ENCODE assay signal across 20 mouse cellular contexts in the genomic region with DNA sequence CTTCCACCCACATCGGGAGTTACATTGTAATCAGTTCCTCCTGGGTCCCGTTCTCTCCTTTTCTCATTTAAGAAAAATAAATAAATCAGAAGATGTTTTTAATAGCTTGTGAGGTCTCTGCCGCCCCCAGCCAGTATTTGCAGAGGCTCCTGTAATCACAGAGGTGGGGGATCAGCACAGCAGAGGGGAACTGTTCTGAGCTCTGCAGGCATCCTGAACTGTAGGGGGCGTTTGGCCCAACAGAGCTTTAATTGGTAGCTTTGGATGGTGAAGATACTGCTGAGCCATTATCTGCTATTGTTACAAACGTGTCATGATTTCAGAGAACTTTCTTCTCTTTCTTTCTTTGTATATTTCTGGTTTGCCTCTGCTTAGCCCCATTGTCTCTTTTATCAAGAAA.
DNase-seq lines count a peak whose midpoint lies in the region; ATAC-seq and TF ChIP-seq lines count a peak whose summit lies in the region.
"Had no signal": no experiment of that assay in that cellular context is flagged by ENCODE, and none has a peak within 500 bp of the region (broad histone marks: within the 10 kb centered on the region; RNA-seq: fewer than 3 reads in every experiment).

No protein-coding gene starts in this region.

- peak; percentile 58; the same call in 1 of the 2 replicates for ATAC-seq in forebrain, postnatal 0 days
- ATAC-seq in forebrain, embryonic 14.5 days, result no peak
- ATAC-seq in midbrain, postnatal 0 days (ENCODE audit: low FRiP score), result no peak
- ATAC-seq: forebrain, embryonic 16.5 days had no signal

- no peak overlapping the region for H3K27ac ChIP-seq in forebrain, postnatal 0 days (ENCODE audit: low read depth, low read length)
- H3K27ac ChIP-seq in forebrain, embryonic 14.5 days (ENCODE audit: low read depth, low read length), result no peak overlapping the region
- no peak overlapping the region for H3K27ac ChIP-seq in layer of hippocampus, adult 2 months
- no peak overlapping the region for H3K27ac ChIP-seq in midbrain, postnatal 0 days (ENCODE audit: low read depth, low read length)
- H3K27ac ChIP-seq in midbrain, embryonic 10.5 days (replicated peaks), result no peak overlapping the region
- H3K27ac ChIP-seq: embryonic facial prominence, embryonic 15.5 days; heart, adult 2 months; heart, embryonic 15.5 days; hindbrain, embryonic 14.5 days had no signal

- no peak for TF ChIP-seq POLR2A in brain, embryonic 14.5 days (IDR thresholded peaks at IDR 0.05; ENCODE audit: borderline replicate concordance, extremely low read depth, insufficient read depth, insufficient read length, poor library complexity, severe bottlenecking)

- H3K36me3 ChIP-seq in forebrain, postnatal 0 days (ENCODE audit: insufficient read depth), result no peaks in the 10 kb centered on the region
- no peaks in the 10 kb centered on the region for H3K36me3 ChIP-seq in forebrain, embryonic 14.5 days (ENCODE audit: control insufficient read depth, insufficient read depth, low read length)
- H3K36me3 ChIP-seq in midbrain, postnatal 0 days (ENCODE audit: insufficient read depth, low read length), result no peaks in the 10 kb centered on the region
- no peaks in the 10 kb centered on the region for H3K36me3 ChIP-seq in midbrain, embryonic 10.5 days
- H3K36me3 ChIP-seq: embryonic facial prominence, embryonic 15.5 days; heart, embryonic 15.5 days had no signal

- 9% methylated on average over 5 of the region's 5 CpGs for WGBS in forebrain, postnatal 0 days
- 9% methylated on average over 5 of the region's 5 CpGs for WGBS in forebrain, embryonic 14.5 days
- WGBS in midbrain, postnatal 0 days, result 11% methylated on average over 5 of the region's 5 CpGs
- 9% methylated on average over 3 of the region's 5 CpGs for WGBS in midbrain, embryonic 10.5 days

- H3K4me3 ChIP-seq in forebrain, postnatal 0 days (ENCODE audit: low read depth, low read length), result no peak overlapping the region
- H3K4me3 ChIP-seq in forebrain, embryonic 14.5 days (ENCODE audit: low read depth, low read length), result no peak overlapping the region
- no peak overlapping the region for H3K4me3 ChIP-seq in layer of hippocampus, adult 2 months
- H3K4me3 ChIP-seq in midbrain, postnatal 0 days (ENCODE audit: low read depth, low read length), result no peak overlapping the region
- H3K4me3 ChIP-seq in midbrain, embryonic 10.5 days, result no peak overlapping the region
- H3K4me3 ChIP-seq: embryonic facial prominence, embryonic 15.5 days; heart, adult 2 months; heart, embryonic 15.5 days had no signal

- peak; percentile 23; the same call in 1 of the 2 replicates for TF ChIP-seq CTCF in forebrain, postnatal 0 days (IDR thresholded peaks at IDR 0.05; ENCODE audit: low read depth)
- peak; percentile 60 for TF ChIP-seq CTCF in layer of hippocampus, adult 2 months (conservative IDR thresholded peaks at IDR 0.05)
- peak; percentile 54 for TF ChIP-seq CTCF in midbrain, postnatal 0 days (IDR thresholded peaks at IDR 0.05)
- TF ChIP-seq CTCF in brain, embryonic 14.5 days (IDR thresholded peaks at IDR 0.05; ENCODE audit: borderline replicate concordance, extremely low read depth, insufficient read depth, insufficient read length), result peak; percentile 25; the same call in 1 of the 2 replicates

- no peaks in the 10 kb centered on the region for H3K4me1 ChIP-seq in forebrain, postnatal 0 days (ENCODE audit: insufficient read depth)
- peaks cover 14% of the 10 kb centered on the region; the same call in 1 of the 2 replicates for H3K4me1 ChIP-seq in forebrain, embryonic 14.5 days (ENCODE audit: control insufficient read depth, insufficient read depth, low read length)
- peaks cover 10% of the 10 kb centered on the region for H3K4me1 ChIP-seq in midbrain, postnatal 0 days (ENCODE audit: insufficient read depth, low read length)
- H3K4me1 ChIP-seq in midbrain, embryonic 10.5 days, result peaks cover 18% of the 10 kb centered on the region
- H3K4me1 ChIP-seq: heart, embryonic 15.5 days had no signal

- H3K9ac ChIP-seq in forebrain, postnatal 0 days, result no peak overlapping the region
- H3K9ac ChIP-seq in forebrain, embryonic 14.5 days (ENCODE audit: low read length), result no peak overlapping the region
- no peak overlapping the region for H3K9ac ChIP-seq in midbrain, postnatal 0 days (replicated peaks; ENCODE audit: low read length, poor library complexity, severe bottlenecking)
- H3K9ac ChIP-seq: embryonic facial prominence, embryonic 15.5 days; heart, embryonic 15.5 days; hindbrain, embryonic 14.5 days had no signal

- no peaks in the 10 kb centered on the region for H3K9me3 ChIP-seq in forebrain, postnatal 0 days (ENCODE audit: low read length)
- no peaks in the 10 kb centered on the region for H3K9me3 ChIP-seq in forebrain, embryonic 14.5 days (replicated peaks; ENCODE audit: control insufficient read depth, low read length)
- H3K9me3 ChIP-seq in midbrain, postnatal 0 days (ENCODE audit: low read length), result no peaks in the 10 kb centered on the region
- no peaks in the 10 kb centered on the region for H3K9me3 ChIP-seq in midbrain, embryonic 10.5 days (replicated peaks)
- H3K9me3 ChIP-seq: embryonic facial prominence, embryonic 15.5 days; heart, embryonic 15.5 days had no signal

- no peak for DNase-seq in forebrain, postnatal 0 days
- DNase-seq in forebrain, embryonic 14.5 days (ENCODE audit: low spot score), result no peak
- DNase-seq in layer of hippocampus, adult 2 months (ENCODE audit: low spot score in 2 of 2), result no peak
- DNase-seq in layer of hippocampus, postnatal 14 days (ENCODE audit: low spot score in 2 of 2), result no peak
- peak; percentile 23 for DNase-seq in midbrain, postnatal 0 days (ENCODE audit: low spot score)
- DNase-seq in midbrain, embryonic 10.5 days (ENCODE audit: low spot score), result no peak
- no peak for DNase-seq in brain, embryonic 14.5 days (ENCODE audit: low read depth)
- no peak for DNase-seq in lung, postnatal 25 days (ENCODE audit: low spot score)
- DNase-seq: adrenal gland, postnatal 10 days; cerebellum, adult 18-20 months; cerebellum, adult 9-11 months; cerebellum, postnatal 36 days; gastrocnemius, postnatal 14 days; heart, adult 2 months; heart, postnatal 14 days had no signal

- H3K4me2 ChIP-seq in forebrain, postnatal 0 days (ENCODE audit: low read depth), result no peak overlapping the region
- no peak overlapping the region for H3K4me2 ChIP-seq in forebrain, embryonic 14.5 days (ENCODE audit: low read length)
- H3K4me2 ChIP-seq in midbrain, postnatal 0 days (ENCODE audit: low read depth, low read length, poor library complexity, severe bottlenecking), result no peak overlapping the region
- H3K4me2 ChIP-seq: embryonic facial prominence, embryonic 15.5 days; heart, embryonic 11.5 days; heart, embryonic 15.5 days; hindbrain, embryonic 14.5 days had no signal

- no peaks in the 10 kb centered on the region for H3K27me3 ChIP-seq in forebrain, postnatal 0 days (ENCODE audit: insufficient read depth, low read length)
- no peaks in the 10 kb centered on the region for H3K27me3 ChIP-seq in forebrain, embryonic 14.5 days (replicated peaks; ENCODE audit: control insufficient read depth, insufficient read depth, low read length)
- no peaks in the 10 kb centered on the region for H3K27me3 ChIP-seq in midbrain, postnatal 0 days (ENCODE audit: insufficient read depth, low read length)
- peaks cover 1% of the 10 kb centered on the region for H3K27me3 ChIP-seq in midbrain, embryonic 10.5 days (ENCODE audit: low read depth, poor library complexity, severe bottlenecking)
- H3K27me3 ChIP-seq: embryonic facial prominence, embryonic 15.5 days had no signal
